7 mouse cellular contexts compared by ENCODE assay signal in the genomic region with DNA sequence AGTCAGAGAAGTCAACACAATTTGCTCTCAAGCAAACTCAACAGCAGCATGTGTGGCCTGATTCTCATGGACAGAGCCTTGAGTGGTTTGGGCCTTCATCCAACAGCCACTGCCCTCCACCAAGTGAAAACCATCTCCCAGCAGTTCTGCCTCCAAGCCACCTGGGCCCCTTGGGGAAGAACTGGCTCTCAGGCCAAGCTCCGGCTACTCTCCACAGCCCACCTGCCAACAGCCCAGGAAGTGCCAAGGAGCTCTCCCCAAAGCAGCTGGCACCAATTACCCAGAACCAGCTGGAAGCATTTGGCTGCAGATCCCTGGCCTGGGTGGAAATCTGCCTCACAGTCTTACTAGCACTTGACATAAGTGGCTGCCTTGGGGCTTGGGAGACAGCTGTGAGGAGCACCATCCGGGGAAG. TPM values are rescaled to one million over a fixed set of nuclear protein-coding genes. Genes with fewer than 3 reads are reported as not detected.
DNase-seq lines count a peak whose midpoint lies in the region; ATAC-seq and TF ChIP-seq lines count a peak whose summit lies in the region.

No protein-coding gene starts in this region.

- peaks cover 4% of the 10 kb centered on the region; the same call in 1 of the 2 replicates for H3K4me1 ChIP-seq in midbrain, embryonic 15.5 days
- H3K4me1 ChIP-seq in midbrain, embryonic 13.5 days (replicated peaks), result 0 out of 2 replicates have a peak, but pooled peaks cover 4% of the 10 kb centered on the region
- no peaks in the 10 kb centered on the region for H3K4me1 ChIP-seq in forebrain, postnatal 0 days (ENCODE audit: insufficient read depth)
- H3K4me1 ChIP-seq in hindbrain, postnatal 0 days (ENCODE audit: insufficient read depth, low read length), result no peaks in the 10 kb centered on the region

- no peak overlapping the region for H3K27ac ChIP-seq in midbrain, embryonic 15.5 days
- H3K27ac ChIP-seq in midbrain, embryonic 13.5 days, result no peak overlapping the region
- H3K27ac ChIP-seq in forebrain, postnatal 0 days (ENCODE audit: low read depth, low read length), result no peak overlapping the region
- peak overlapping the region; percentile 43; the same call in 1 of the 2 replicates for H3K27ac ChIP-seq in hindbrain, postnatal 0 days

- H3K27me3 ChIP-seq in midbrain, embryonic 15.5 days (replicated peaks), result no peaks in the 10 kb centered on the region
- H3K27me3 ChIP-seq in midbrain, embryonic 13.5 days, result no peaks in the 10 kb centered on the region; the same call in 1 of the 2 replicates
- H3K27me3 ChIP-seq in forebrain, postnatal 0 days (ENCODE audit: insufficient read depth, low read length), result no peaks in the 10 kb centered on the region
- H3K27me3 ChIP-seq in hindbrain, postnatal 0 days (ENCODE audit: insufficient read depth, low read length), result no peaks in the 10 kb centered on the region

- H3K9me3 ChIP-seq in midbrain, embryonic 15.5 days, result no peaks in the 10 kb centered on the region
- no peaks in the 10 kb centered on the region for H3K9me3 ChIP-seq in midbrain, embryonic 13.5 days
- H3K9me3 ChIP-seq in forebrain, postnatal 0 days (ENCODE audit: low read length), result no peaks in the 10 kb centered on the region
- no peaks in the 10 kb centered on the region for H3K9me3 ChIP-seq in hindbrain, postnatal 0 days (ENCODE audit: low read length)

- ATAC-seq in midbrain, embryonic 15.5 days (replicated peaks), result peak; percentile 65
- ATAC-seq in midbrain, embryonic 13.5 days, result no peak
- peak; percentile 89 for ATAC-seq in forebrain, postnatal 0 days
- peak; percentile 90 for ATAC-seq in hindbrain, postnatal 0 days

- no peaks in the 10 kb centered on the region for H3K36me3 ChIP-seq in midbrain, embryonic 15.5 days (replicated peaks)
- H3K36me3 ChIP-seq in midbrain, embryonic 13.5 days, result no peaks in the 10 kb centered on the region
- H3K36me3 ChIP-seq in forebrain, postnatal 0 days (ENCODE audit: insufficient read depth), result no peaks in the 10 kb centered on the region
- no peaks in the 10 kb centered on the region for H3K36me3 ChIP-seq in hindbrain, postnatal 0 days (ENCODE audit: insufficient read depth, low read length)

- peak; percentile 71 for DNase-seq in forebrain, postnatal 0 days
- DNase-seq in hindbrain, postnatal 0 days (ENCODE audit: low spot score), result peak; percentile 90
- DNase-seq in skeletal muscle tissue, adult 2 months (ENCODE audit: low read depth, low spot score), result peak; percentile 57
- DNase-seq in thymus, postnatal 25 days, result no peak
- no peak for DNase-seq in urinary bladder, postnatal 10 days (ENCODE audit: low spot score)

- WGBS in midbrain, embryonic 15.5 days, result 73% methylated on average over 2 of the region's 2 CpGs
- 88% methylated on average over 2 of the region's 2 CpGs for WGBS in midbrain, embryonic 13.5 days
- WGBS in forebrain, postnatal 0 days, result 39% methylated on average over 2 of the region's 2 CpGs
- WGBS in hindbrain, postnatal 0 days, result 39% methylated on average over 2 of the region's 2 CpGs

- TF ChIP-seq CTCF in forebrain, postnatal 0 days (IDR thresholded peaks at IDR 0.05; ENCODE audit: low read depth), result no peak
- no peak for TF ChIP-seq CTCF in hindbrain, postnatal 0 days (IDR thresholded peaks at IDR 0.05; ENCODE audit: low read depth)

- H3K4me2 ChIP-seq in midbrain, embryonic 15.5 days, result no peak overlapping the region
- H3K4me2 ChIP-seq in midbrain, embryonic 13.5 days (replicated peaks), result no peak overlapping the region
- no peak overlapping the region for H3K4me2 ChIP-seq in forebrain, postnatal 0 days (ENCODE audit: low read depth)
- H3K4me2 ChIP-seq in hindbrain, postnatal 0 days (ENCODE audit: low read depth, low read length), result no peak overlapping the region

- H3K9ac ChIP-seq in midbrain, embryonic 15.5 days, result no peak overlapping the region
- no peak overlapping the region for H3K9ac ChIP-seq in midbrain, embryonic 13.5 days (replicated peaks)
- no peak overlapping the region for H3K9ac ChIP-seq in forebrain, postnatal 0 days
- H3K9ac ChIP-seq in hindbrain, postnatal 0 days (replicated peaks; ENCODE audit: low read length), result no peak overlapping the region

- H3K4me3 ChIP-seq in midbrain, embryonic 15.5 days, result no peak overlapping the region
- H3K4me3 ChIP-seq in midbrain, embryonic 13.5 days (replicated peaks), result no peak overlapping the region
- no peak overlapping the region for H3K4me3 ChIP-seq in forebrain, postnatal 0 days (ENCODE audit: low read depth, low read length)
- no peak overlapping the region for H3K4me3 ChIP-seq in hindbrain, postnatal 0 days (ENCODE audit: low read length)

RNA-seq across cellular contexts. Expression of a gene that starts 8.4 kb away (rescaled TPM):
- polyA plus RNA-seq in midbrain, embryonic 15.5 days (2015; fragmentation: Nextera tagmentation; extraction: Ambion mirVana), result 8.7 and 9.9 TPM in 2 replicates
- 7.1 and 9.1 TPM in 2 replicates for polyA plus RNA-seq in midbrain, embryonic 13.5 days (2015; fragmentation: Nextera tagmentation; extraction: Ambion mirVana)
- total RNA-seq in forebrain, postnatal 0 days (2014; rRNA removed), result 10.0 and 15.5 TPM in 2 replicates
- 3.6 and 5.7 TPM in 2 replicates for polyA plus RNA-seq in forebrain, postnatal 0 days (2015; fragmentation: Nextera tagmentation; extraction: Ambion mirVana)
- total RNA-seq in hindbrain, postnatal 0 days (2014; rRNA removed), result 51.0 and 56.0 TPM in 2 replicates
- 27.5 and 31.4 TPM in 2 replicates for polyA plus RNA-seq in hindbrain, postnatal 0 days (2015; fragmentation: Nextera tagmentation; extraction: Ambion mirVana)

Comparison
In these comparisons a context has a peak if more than half of its experiments do, and no peak if none do; other contexts are left out.
1. DNase-seq: peak in forebrain, postnatal 0 days (single experiment), hindbrain, postnatal 0 days (single experiment) and skeletal muscle tissue, adult 2 months (single experiment); none in thymus, postnatal 25 days (single experiment) and urinary bladder, postnatal 10 days (single experiment).